Mouse (Mus musculus) erythroblast, embryonic 14.5 days (primary cell): ENCODE measurements around the gene Anxa9. TPM values are rescaled to one million over a fixed set of nuclear protein-coding genes. Genes with fewer than 3 reads are reported as not detected.
A peak's percentile ranks its signal among the peaks of the same experiment; 100 is the strongest.

ENCODE experiments used
- H3K27me3 ChIP-seq: 2 replicates; pipeline ENCODE4 v1.6.1; 2012; ENCODE audit warnings: inconsistent platforms; ENCODE audit not compliant: control insufficient read depth
- H3K36me3 ChIP-seq: 2 replicates; pipeline ENCODE4 v1.6.1; 2012; ENCODE audit warnings: mild to moderate bottlenecking, inconsistent platforms; ENCODE audit not compliant: control insufficient read depth
- H3K4me1 ChIP-seq: 2 replicates; pipeline ENCODE4 v1.6.1; 2012; ENCODE audit warnings: inconsistent platforms; ENCODE audit not compliant: control insufficient read depth
- H3K4me3 ChIP-seq: replicated peaks from 2 replicates; pipeline ENCODE3; 2012; ENCODE audit warnings: moderate library complexity, mild to moderate bottlenecking, inconsistent platforms
- H3K9me3 ChIP-seq: 2 replicates; pipeline ENCODE4 v1.6.1; 2012; ENCODE audit warnings: low read length, inconsistent platforms, mixed read lengths; ENCODE audit not compliant: control insufficient read depth
- GATA1 ChIP-seq: IDR thresholded peaks from 2 replicates; pipeline ENCODE4 v1.6.1; 2012; ENCODE audit warnings: low read length, inconsistent platforms, mixed read lengths
- TAL1 ChIP-seq: IDR thresholded peaks from 3 replicates; pipeline ENCODE4 v1.6.1; 2012; ENCODE audit warnings: low read length, inconsistent platforms, mixed read lengths
- polyA plus RNA-seq: library from polyadenylated mRNA; stranded (reverse); fragments of >175 nt; gene quantifications from 2 replicates; pipeline ENCODE4 v1.2.3, GENCODE M21; 2012

Gene Anxa9
- polyA plus RNA-seq, 1 experiment = 0.03 TPM

- TF ChIP-seq TAL1 = no peak
- no peak for TF ChIP-seq GATA1
- Histone ChIP-seq H3K9me3 (no peaks in the 10 kb centered on the region), H3K36me3 (peaks cover 30% of the 10 kb centered on the region), H3K4me1 (peaks cover 88% of the 10 kb centered on the region), H3K4me3 (peak overlapping the region; percentile 92), H3K27me3 (no peaks in the 10 kb centered on the region)
Observed at GRCm38 (mm10) chr3:95315094-95315843, 8.3 kb upstream of the Anxa9 start.

GRCm38 (mm10) chr3:95314486-95315093, 7.6 kb upstream of the Anxa9 start, which contains the start of gene Cers2:
TSS of gene Cers2 (plus strand) at chr3:95314791.
- Histone ChIP-seq H3K9me3 (no peaks in the 10 kb centered on the region), H3K27me3 (no peaks in the 10 kb centered on the region), H3K36me3 (peaks cover 23% of the 10 kb centered on the region), H3K4me3 (peak within 1 kb of the TSS; percentile 92), H3K4me1 (peaks cover 85% of the 10 kb centered on the region)
- TF ChIP-seq GATA1 = no peak
- no peak for TF ChIP-seq TAL1

GRCm38 (mm10) chr3:95314075-95314474, 7.1 kb upstream of the Anxa9 start:
- Histone ChIP-seq H3K4me1 (peaks cover 82% of the 10 kb centered on the region), H3K4me3 (peak overlapping the region; percentile 92), H3K9me3 (no peaks in the 10 kb centered on the region), H3K27me3 (no peaks in the 10 kb centered on the region), H3K36me3 (peaks cover 19% of the 10 kb centered on the region)
- TF ChIP-seq GATA1 = no peak
- TF ChIP-seq TAL1 = no peak

GRCm38 (mm10) chr3:95313476-95313875, 6.5 kb upstream of the Anxa9 start:
- Histone ChIP-seq H3K36me3 (peaks cover 14% of the 10 kb centered on the region), H3K4me1 (peaks cover 79% of the 10 kb centered on the region), H3K27me3 (no peaks in the 10 kb centered on the region), H3K9me3 (no peaks in the 10 kb centered on the region), H3K4me3 (peak overlapping the region; percentile 92)
- no peak for TF ChIP-seq TAL1
- no peak for TF ChIP-seq GATA1

GRCm38 (mm10) chr3:95312623-95313022, 5.6 kb upstream of the Anxa9 start:
- Histone ChIP-seq H3K9me3 (no peaks in the 10 kb centered on the region), H3K36me3 (peaks cover 8% of the 10 kb centered on the region), H3K27me3 (no peaks in the 10 kb centered on the region), H3K4me3 (peak overlapping the region; percentile 92), H3K4me1 (peaks cover 72% of the 10 kb centered on the region)
- TF ChIP-seq TAL1 (peak; percentile 42; the same call in 2 of the 3 replicates), GATA1 (peak; percentile 7; the same call in 1 of the 2 replicates)

GRCm38 (mm10) chr3:95310968-95311882, 4.2 kb upstream of the Anxa9 start:
- Histone ChIP-seq H3K4me3 (no peak overlapping the region), H3K27me3 (no peaks in the 10 kb centered on the region), H3K36me3 (peaks cover 10% of the 10 kb centered on the region), H3K4me1 (peaks cover 61% of the 10 kb centered on the region), H3K9me3 (no peaks in the 10 kb centered on the region)
- TF ChIP-seq TAL1 = no peak
- TF ChIP-seq GATA1 = no peak

GRCm38 (mm10) chr3:95310496-95310895, 3.5 kb upstream of the Anxa9 start:
- Histone ChIP-seq H3K9me3 (no peaks in the 10 kb centered on the region), H3K4me1 (peaks cover 54% of the 10 kb centered on the region), H3K36me3 (peaks cover 17% of the 10 kb centered on the region), H3K27me3 (no peaks in the 10 kb centered on the region), H3K4me3 (no peak overlapping the region)
- TF ChIP-seq GATA1 (no peak), TAL1 (no peak)

GRCm38 (mm10) chr3:95306244-95306643, 732 bp downstream of the Anxa9 start:
- TF ChIP-seq GATA1 = no peak
- TF ChIP-seq TAL1 = no peak
- H3K9me3 ChIP-seq = no peaks in the 10 kb centered on the region
- H3K4me3 ChIP-seq = no peak overlapping the region
- peaks cover 16% of the 10 kb centered on the region for H3K4me1 ChIP-seq
- H3K27me3 ChIP-seq = no peaks in the 10 kb centered on the region
- peaks cover 28% of the 10 kb centered on the region for H3K36me3 ChIP-seq
